Mouse (Mus musculus): ENCODE measurements around the gene Sbf2.
"Not testable (repeated sequence)": the region's sequence is repeated elsewhere in the genome, so short reads cannot be mapped to it uniquely, and the experiment has no call there.

The Sbf2 gene

GRCm38 (mm10) chr7:110614133-110615063, at the start of gene Sbf2:
Sbf2 (minus strand) TSS chr7:110614922.
- no peak for DNase-seq (ENCODE audit: low read depth)

- no peak for DNase-seq (ENCODE audit: low read depth)
Measured at GRCm38 (mm10) chr7:110658378-110658928, 43.7 kb upstream of the Sbf2 start.

GRCm38 (mm10) chr7:110655966-110656365, 41.2 kb upstream of the Sbf2 start:
- no peak for DNase-seq (ENCODE audit: low read depth)

GRCm38 (mm10) chr7:110655230-110655629, 40.5 kb upstream of the Sbf2 start:
- DNase-seq (ENCODE audit: low read depth): no peak

GRCm38 (mm10) chr7:110651091-110651490, 36.4 kb upstream of the Sbf2 start:
- DNase-seq (ENCODE audit: low read depth): no peak

GRCm38 (mm10) chr7:110650491-110650890, 35.8 kb upstream of the Sbf2 start:
- DNase-seq (ENCODE audit: low read depth): no peak

GRCm38 (mm10) chr7:110649133-110649987, 34.6 kb upstream of the Sbf2 start:
- DNase-seq (ENCODE audit: low read depth): no peak

DNA sequence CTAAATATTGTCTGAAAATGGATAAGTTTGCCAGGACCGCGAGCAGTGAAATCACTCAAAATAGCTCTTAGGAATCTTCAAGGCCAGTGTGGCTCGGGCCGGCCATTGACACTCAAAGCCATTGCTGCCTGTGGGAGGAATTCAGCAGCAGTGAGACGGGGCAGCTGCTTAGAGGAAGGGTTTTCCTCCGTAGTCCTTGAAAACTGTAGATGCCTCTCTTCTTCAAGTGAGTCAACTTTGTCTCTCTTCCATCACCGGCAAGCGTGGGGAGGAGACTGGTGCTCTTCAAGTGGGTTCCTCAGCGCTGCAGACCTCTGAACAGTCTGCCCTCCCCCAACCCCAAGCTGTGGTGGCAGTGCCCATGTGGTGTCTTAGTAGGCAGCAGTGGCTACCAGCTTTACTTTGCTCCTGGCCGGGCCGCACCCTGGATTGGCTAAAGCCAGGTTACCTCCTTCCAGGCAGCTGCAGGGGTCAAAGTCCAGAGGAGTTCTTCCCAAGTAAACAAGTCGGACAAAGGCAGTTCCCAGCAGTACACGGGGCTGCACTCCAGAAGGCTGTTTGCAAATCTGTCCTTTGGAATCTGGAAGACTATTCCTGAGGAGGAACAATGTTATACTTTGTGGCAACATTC, 33.8 kb upstream of the Sbf2 start:
- DNase-seq (ENCODE audit: low read depth): no peak

GRCm38 (mm10) chr7:110647559-110648454, 33.1 kb upstream of the Sbf2 start:
- DNase-seq (ENCODE audit: low read depth): no peak

DNA sequence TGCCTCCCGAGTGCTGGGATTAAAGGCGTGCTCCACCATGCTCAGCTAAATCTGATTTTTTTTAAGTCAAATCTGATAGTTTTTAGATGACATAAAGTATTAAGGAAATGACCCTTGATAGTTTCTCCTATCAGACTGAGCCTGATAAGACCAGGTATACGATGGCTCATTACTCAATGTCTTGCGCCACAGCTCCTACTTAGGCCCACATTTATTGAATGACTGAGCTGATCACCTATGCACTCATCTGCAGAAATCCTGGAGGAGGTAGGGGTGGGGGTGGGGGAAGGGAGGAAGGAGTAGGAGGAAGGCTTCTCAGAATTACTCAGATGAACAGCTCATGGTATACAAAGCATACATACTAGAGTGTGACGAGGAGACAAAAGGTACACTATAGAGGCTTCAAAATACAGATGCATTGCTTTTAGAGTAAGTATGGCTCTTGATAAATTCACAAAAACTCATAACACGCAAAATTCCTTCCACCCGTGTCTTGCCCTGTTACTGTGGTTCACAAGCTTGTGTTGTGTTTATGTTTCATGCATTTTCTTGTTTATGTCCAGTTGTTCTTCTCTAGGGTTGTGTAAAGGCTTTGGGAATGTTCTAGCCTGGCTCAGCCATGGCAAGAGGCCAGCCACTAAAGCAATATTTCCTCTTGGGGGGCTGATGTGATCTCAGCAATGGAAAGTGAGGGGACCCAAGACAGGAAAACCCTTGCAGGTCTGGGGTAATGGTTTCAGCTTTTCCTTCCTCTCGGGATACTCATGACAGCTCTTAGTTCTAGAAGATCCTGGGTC, 32.1 kb upstream of the Sbf2 start:
- no peak for DNase-seq (ENCODE audit: low read depth)

DNA sequence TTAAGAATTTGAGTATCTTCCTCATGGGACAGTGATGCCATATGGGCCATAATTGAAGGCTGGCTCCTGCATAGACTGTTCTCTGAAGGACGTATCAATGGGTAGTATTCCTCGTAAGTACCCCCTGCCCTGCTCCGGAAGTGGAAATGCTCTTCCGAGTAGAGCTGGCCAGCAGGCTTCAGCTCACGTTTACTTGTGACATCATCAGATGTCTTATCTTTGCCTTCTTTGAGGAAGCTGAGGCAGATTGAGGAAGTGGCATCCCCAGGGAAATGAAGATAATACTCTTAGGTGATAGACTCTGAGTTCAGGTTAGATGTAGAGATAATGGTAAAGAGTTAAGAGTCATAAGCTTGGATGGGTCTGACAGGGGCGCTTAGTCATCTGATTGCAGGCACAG, 31.1 kb upstream of the Sbf2 start:
- no peak for DNase-seq (ENCODE audit: low read depth)

- DNase-seq (ENCODE audit: low read depth): peak; percentile 63
Measured at GRCm38 (mm10) chr7:110645311-110645710, 30.6 kb upstream of the Sbf2 start.

DNA sequence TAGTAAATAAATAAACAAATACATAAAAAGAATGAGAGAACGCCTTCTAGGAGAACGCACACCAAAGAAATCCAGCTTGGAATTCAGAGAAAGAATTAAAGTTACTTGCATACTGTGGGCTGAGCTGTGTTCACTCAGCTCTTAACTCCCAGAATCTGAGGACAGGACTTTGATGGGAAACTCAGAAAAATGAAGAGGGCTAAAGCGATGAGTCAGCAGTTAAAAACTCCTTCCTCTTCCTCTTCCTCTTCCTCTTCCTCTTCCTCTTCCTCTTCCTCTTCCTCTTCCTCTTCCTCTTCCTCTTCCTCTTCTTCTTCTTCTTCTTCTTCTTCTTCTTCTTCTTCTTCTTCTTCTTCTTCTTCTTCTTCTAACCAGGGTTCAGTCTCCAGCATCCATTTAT, 25.2 kb upstream of the Sbf2 start:
- not testable (repeated sequence) for DNase-seq (ENCODE audit: low read depth)

- no peak for DNase-seq (ENCODE audit: low read depth)
Measured at GRCm38 (mm10) chr7:110639291-110639915, 24.7 kb upstream of the Sbf2 start.

GRCm38 (mm10) chr7:110638305-110639110, 23.8 kb upstream of the Sbf2 start:
- DNase-seq (ENCODE audit: low read depth): no peak

DNA sequence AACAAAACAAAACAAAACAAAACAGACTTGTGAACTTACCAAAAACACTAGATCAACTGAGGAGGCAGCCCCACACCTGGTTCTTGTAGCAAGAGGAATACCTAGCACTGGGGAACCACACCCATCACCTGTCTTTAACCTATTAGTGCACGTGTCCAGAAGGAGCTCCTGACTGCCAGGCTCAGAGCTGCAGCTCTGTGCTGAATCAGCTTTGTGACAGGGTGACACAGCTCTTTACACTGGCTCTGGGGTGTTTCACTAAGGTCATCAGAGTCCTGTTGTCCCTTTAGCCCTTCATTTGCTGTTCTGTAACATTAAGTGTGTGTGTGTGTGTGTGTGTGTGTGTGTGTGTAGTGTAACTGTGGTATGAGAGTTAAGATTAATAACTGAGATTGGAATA, 21.8 kb upstream of the Sbf2 start:
- no peak for DNase-seq (ENCODE audit: low read depth)

DNA sequence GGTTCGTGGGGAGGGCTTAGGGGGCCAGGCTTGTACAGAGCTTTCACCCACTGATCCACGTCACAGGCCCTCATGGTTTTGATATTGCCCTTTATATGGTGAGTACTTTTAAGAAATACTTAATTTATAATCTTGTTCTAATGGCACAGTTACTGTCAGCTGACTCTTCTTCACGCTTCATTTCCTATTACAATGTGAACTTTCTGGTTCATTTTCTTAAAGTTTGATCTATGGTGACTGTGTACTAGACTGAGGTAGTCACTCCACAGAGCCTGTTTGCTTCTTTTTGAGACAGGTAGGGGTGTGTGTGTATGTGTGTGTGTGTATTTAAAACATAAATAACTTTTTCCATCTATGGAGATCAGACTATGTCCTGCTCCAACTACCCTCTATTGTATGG, 21.2 kb upstream of the Sbf2 start:
- DNase-seq (ENCODE audit: low read depth): no peak

DNA sequence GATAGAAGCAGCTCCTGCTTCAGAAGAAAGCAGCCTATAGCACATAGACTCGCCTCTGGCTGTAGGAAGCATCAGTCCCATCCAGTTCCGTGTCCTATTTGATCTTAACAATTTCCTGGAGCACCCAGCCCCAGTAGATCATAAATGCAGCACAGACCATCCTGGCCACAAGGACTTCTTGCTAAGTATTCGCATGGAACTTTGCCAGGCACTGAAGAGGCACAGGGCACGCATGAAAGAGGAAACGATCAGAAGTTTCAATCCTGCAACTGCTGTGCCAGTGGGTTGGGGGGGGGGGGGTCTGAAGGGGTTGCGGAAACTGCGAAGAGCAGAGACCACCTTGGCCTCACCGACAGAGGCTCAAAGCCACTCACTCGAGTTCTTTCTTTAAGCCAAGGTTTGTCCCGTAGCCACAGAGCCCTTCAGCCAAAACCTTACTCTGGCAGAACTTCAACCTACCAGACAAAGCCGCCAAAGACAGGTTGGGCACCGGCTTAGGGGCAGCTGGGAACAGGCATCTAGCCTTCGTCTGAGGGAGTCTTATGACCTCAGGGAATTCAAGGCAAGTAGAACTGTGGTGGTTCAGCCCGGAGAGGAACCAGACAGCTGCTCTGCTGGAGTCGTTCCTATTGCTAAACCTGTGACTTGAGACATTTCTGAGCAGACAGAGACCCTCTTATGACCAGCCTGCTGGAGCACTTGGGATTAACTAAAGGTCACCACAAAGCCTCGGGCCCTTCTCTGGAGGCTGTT, 16.6 kb upstream of the Sbf2 start:
- no peak for DNase-seq (ENCODE audit: low read depth)
